Mouse (Mus musculus) kidney, embryonic 15.5 days (tissue): ENCODE results near the gene Zfp367. TPM values are rescaled to one million over a fixed set of nuclear protein-coding genes. Genes with fewer than 3 reads are reported as not detected.

Source experiments
- ATAC-seq: fragments of 200-750 bp; cut with Nextera tagmentation; replicated peaks from 2 replicates; pipeline ENCODE4 v1.8.0; 2017; ENCODE audit warnings: moderate TSS enrichment; ENCODE audit not compliant: low FRiP score
- H3K27ac ChIP-seq: fragments of 300-500 bp; sonication (generic); 2 replicates; pipeline ENCODE4 v1.5.1; 2015; ENCODE audit warnings: mild to moderate bottlenecking, inconsistent platforms
- H3K27me3 ChIP-seq: fragments of 300-500 bp; sonication (generic); 2 replicates; pipeline ENCODE4 v1.6.1; 2015; ENCODE audit warnings: inconsistent platforms
- H3K36me3 ChIP-seq: fragments of 300-500 bp; sonication (generic); 2 replicates; pipeline ENCODE4 v1.6.1; 2015; ENCODE audit warnings: inconsistent platforms
- H3K4me1 ChIP-seq: fragments of 300-500 bp; sonication (generic); 2 replicates; pipeline ENCODE4 v1.6.1; 2015; ENCODE audit warnings: inconsistent platforms
- H3K4me2 ChIP-seq: fragments of 300-500 bp; sonication (generic); 2 replicates; pipeline ENCODE4 v1.6.1; 2015; ENCODE audit warnings: moderate library complexity, mild to moderate bottlenecking, inconsistent platforms
- H3K4me3 ChIP-seq: fragments of 300-500 bp; sonication (generic); replicated peaks from 2 replicates; pipeline ENCODE4 v1.5.1; 2015; ENCODE audit warnings: mild to moderate bottlenecking, inconsistent platforms
- H3K9ac ChIP-seq: fragments of 300-500 bp; sonication (generic); 2 replicates; pipeline ENCODE4 v1.6.1; 2015; ENCODE audit warnings: mild to moderate bottlenecking, inconsistent platforms
- H3K9me3 ChIP-seq: fragments of 300-500 bp; sonication (generic); replicated peaks from 2 replicates; pipeline ENCODE4 v1.6.1; 2016; ENCODE audit warnings: inconsistent platforms
- WGBS: fragments of 180-500 bp; shearing (Covaris S2); methylation state at CpG from one replicate; pipeline ENCODE4 v1.1.7; 2015; ENCODE audit warnings: mixed read lengths; 5-methylcytosine and 5-hydroxymethylcytosine counted together
- polyA plus RNA-seq: library from polyadenylated mRNA; unstranded; fragments of >200 nt; fragmentation: Nextera tagmentation; extraction: Ambion mirVana; gene quantifications from 2 replicates; pipeline ENCODE4 v1.2.1, GENCODE M21; 2015

The Zfp367 gene
- polyA plus RNA-seq, 1 experiment from 2014 or later: 17.6 TPM

- Histone ChIP-seq H3K9me3 (no peaks in the 10 kb centered on the region), H3K27ac (peak overlapping the region; percentile 15; the same call in 1 of the 2 replicates), H3K4me3 (no peak overlapping the region), H3K27me3 (no peaks in the 10 kb centered on the region), H3K4me2 (0 out of 2 replicates have a peak overlapping the region, but pooled peaks have one; percentile 1), H3K4me1 (peaks cover 10% of the 10 kb centered on the region), H3K36me3 (no peaks in the 10 kb centered on the region), H3K9ac (no peak overlapping the region)
- ATAC-seq: 0 out of 2 replicates have a peak, but pooled peaks have one; percentile 6
- WGBS: 14% methylated on average over 5 of the region's 5 CpGs
These were observed 44.6 kb downstream of the Zfp367 start for GRCm38 (mm10) chr13:64108381-64108850.

- no peak overlapping the region for H3K9ac ChIP-seq
- H3K36me3 ChIP-seq: no peaks in the 10 kb centered on the region
- H3K9me3 ChIP-seq: no peaks in the 10 kb centered on the region
- H3K4me1 ChIP-seq: peaks cover 10% of the 10 kb centered on the region
- no peak overlapping the region for H3K4me3 ChIP-seq
- ATAC-seq: no peak
- no peaks in the 10 kb centered on the region for H3K27me3 ChIP-seq
- WGBS: 33% methylated on average over 8 of the region's 8 CpGs
- H3K4me2 ChIP-seq: 0 out of 2 replicates have a peak overlapping the region, but pooled peaks have one; percentile 10
- H3K27ac ChIP-seq: no peak overlapping the region
These were observed 45.5 kb downstream of the Zfp367 start for GRCm38 (mm10) chr13:64107535-64107934.

- Histone ChIP-seq H3K27ac (no peak overlapping the region), H3K27me3 (no peaks in the 10 kb centered on the region), H3K4me2 (no peak overlapping the region), H3K9ac (no peak overlapping the region), H3K36me3 (no peaks in the 10 kb centered on the region), H3K9me3 (no peaks in the 10 kb centered on the region), H3K4me1 (peaks cover 10% of the 10 kb centered on the region), H3K4me3 (no peak overlapping the region)
- WGBS: 76% methylated on average over 3 of the region's 3 CpGs
- ATAC-seq: no peak
These were observed 45.9 kb downstream of the Zfp367 start for GRCm38 (mm10) chr13:64107105-64107504.

DNA sequence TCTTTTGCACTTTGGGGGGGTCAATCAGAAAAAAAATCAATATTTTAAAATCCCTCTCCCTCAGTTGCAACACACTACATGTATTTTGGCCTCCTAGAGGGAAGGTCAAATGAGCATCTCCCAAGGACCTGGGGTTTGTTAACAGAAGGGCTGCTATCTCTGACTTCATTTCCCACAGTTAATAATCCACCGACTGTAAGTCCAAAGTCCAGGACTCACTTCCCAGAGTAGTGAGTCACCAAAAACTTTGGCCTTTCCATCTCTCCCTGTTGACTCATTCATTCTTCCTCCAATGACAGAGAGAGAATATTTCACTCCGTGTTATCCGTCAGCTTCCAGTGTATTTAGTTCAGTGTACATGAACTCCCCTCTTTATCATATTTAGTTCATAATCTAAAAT lies 47.3 kb downstream of the Zfp367 start:
- ATAC-seq: no peak
- WGBS: 72% methylated on average over 3 of the region's 3 CpGs
- Histone ChIP-seq H3K27ac (no peak overlapping the region), H3K4me2 (no peak overlapping the region), H3K27me3 (no peaks in the 10 kb centered on the region), H3K36me3 (no peaks in the 10 kb centered on the region), H3K9me3 (no peaks in the 10 kb centered on the region), H3K4me1 (peaks cover 10% of the 10 kb centered on the region), H3K9ac (no peak overlapping the region), H3K4me3 (no peak overlapping the region)

DNA sequence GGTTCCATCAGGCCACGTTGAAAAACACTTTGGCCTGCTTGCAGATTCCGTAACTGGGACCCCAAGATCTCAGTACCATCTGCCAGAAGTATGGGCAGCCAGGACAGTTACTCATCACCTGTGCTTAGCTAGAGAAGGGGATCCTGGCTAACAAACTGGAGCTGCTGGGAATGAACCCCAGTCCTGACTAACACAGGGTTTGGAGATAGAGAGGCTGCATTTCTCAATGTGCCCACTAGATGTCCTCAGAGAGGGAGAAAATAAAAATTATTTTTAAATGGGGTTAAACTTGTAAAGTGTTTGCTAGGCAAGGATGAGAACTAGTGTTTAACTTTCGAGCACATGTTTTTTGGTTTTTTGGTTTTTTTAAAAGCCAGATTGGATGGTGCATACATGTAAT lies 52.8 kb downstream of the Zfp367 start:
- Histone ChIP-seq H3K9ac (no peak overlapping the region), H3K4me1 (no peaks in the 10 kb centered on the region), H3K4me2 (no peak overlapping the region), H3K27ac (no peak overlapping the region), H3K36me3 (no peaks in the 10 kb centered on the region), H3K9me3 (no peaks in the 10 kb centered on the region), H3K4me3 (no peak overlapping the region), H3K27me3 (no peaks in the 10 kb centered on the region)
- ATAC-seq: 0 out of 2 replicates have a peak, but pooled peaks have one; percentile 36
- 70% methylated on average over 3 of the region's 3 CpGs for WGBS

DNA sequence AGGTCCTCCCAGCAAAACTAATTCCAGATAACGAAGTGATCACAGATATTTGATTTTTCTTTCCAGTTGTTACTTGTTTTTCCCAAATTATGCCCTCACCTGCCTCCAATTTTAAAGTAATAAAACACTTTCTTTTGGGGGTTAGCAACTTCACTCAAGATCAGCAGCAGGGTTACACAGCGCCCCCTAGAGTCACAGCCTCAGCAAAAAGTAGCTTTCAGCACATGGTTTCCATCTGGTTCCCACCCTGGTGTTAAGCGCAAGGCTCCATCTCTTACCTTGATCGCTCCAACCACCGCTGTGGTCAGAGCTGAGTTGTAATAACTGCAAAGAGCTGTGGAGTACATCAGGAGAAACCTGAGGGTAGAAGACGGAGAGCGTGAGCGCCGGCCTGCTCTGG lies 54.0 kb downstream of the Zfp367 start:
- ATAC-seq: no peak
- H3K36me3 ChIP-seq: no peaks in the 10 kb centered on the region
- 80% methylated on average over 9 of the region's 9 CpGs for WGBS

GRCm38 (mm10) chr13:64093341-64093740 lies 59.7 kb downstream of the Zfp367 start:
- no peaks in the 10 kb centered on the region for H3K36me3 ChIP-seq
- H3K4me1 ChIP-seq: peaks cover 15% of the 10 kb centered on the region
- no peaks in the 10 kb centered on the region for H3K27me3 ChIP-seq
- 0% methylated on average over 1 of the region's 1 CpGs for WGBS
- H3K9me3 ChIP-seq: no peaks in the 10 kb centered on the region
- no peak overlapping the region for H3K4me3 ChIP-seq
- no peak overlapping the region for H3K27ac ChIP-seq
- no peak overlapping the region for H3K4me2 ChIP-seq
- ATAC-seq: peak; percentile 73; the same call in 1 of the 2 replicates
- H3K9ac ChIP-seq: no peak overlapping the region

More for the DNA sequence above, 54.0 kb downstream of the Zfp367 start:
- Histone ChIP-seq H3K9ac (no peak overlapping the region), H3K9me3 (no peaks in the 10 kb centered on the region), H3K4me1 (no peaks in the 10 kb centered on the region), H3K27me3 (no peaks in the 10 kb centered on the region), H3K4me2 (no peak overlapping the region), H3K27ac (no peak overlapping the region), H3K4me3 (no peak overlapping the region)

DNA sequence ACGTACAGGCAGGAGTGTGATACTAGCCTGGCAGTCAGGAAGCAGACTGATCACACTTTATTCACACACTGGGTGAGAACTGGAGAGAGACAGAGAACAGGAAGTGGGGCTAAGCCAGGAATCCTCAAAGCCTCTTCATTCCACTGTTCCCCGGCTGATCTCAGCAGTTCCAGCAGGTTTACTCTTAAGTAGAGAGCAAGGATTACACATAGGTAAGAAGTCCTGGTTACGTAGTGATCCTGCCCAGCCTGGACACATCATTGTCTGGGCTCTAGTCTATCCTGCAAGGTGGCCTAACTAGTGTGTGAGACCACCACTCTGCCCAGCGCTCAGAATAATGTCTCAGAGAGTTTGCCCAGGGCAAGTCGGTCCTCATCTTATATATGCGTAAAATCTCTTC lies 60.2 kb downstream of the Zfp367 start:
- Histone ChIP-seq H3K4me2 (no peak overlapping the region), H3K4me1 (peaks cover 15% of the 10 kb centered on the region), H3K36me3 (no peaks in the 10 kb centered on the region), H3K27me3 (no peaks in the 10 kb centered on the region), H3K4me3 (no peak overlapping the region), H3K9ac (no peak overlapping the region), H3K27ac (no peak overlapping the region), H3K9me3 (no peaks in the 10 kb centered on the region)
- peak; percentile 29; the same call in 1 of the 2 replicates for ATAC-seq
- 68% methylated on average over 6 of the region's 6 CpGs for WGBS

- Histone ChIP-seq H3K27ac (no peak overlapping the region), H3K9me3 (no peaks in the 10 kb centered on the region), H3K27me3 (no peaks in the 10 kb centered on the region), H3K9ac (no peak overlapping the region), H3K36me3 (no peaks in the 10 kb centered on the region), H3K4me1 (peaks cover 15% of the 10 kb centered on the region), H3K4me2 (no peak overlapping the region), H3K4me3 (no peak overlapping the region)
- WGBS: 33% methylated on average over 3 of the region's 3 CpGs
- ATAC-seq: peak; percentile 58; the same call in 1 of the 2 replicates
These were observed 60.9 kb downstream of the Zfp367 start for GRCm38 (mm10) chr13:64092141-64092540.

DNA sequence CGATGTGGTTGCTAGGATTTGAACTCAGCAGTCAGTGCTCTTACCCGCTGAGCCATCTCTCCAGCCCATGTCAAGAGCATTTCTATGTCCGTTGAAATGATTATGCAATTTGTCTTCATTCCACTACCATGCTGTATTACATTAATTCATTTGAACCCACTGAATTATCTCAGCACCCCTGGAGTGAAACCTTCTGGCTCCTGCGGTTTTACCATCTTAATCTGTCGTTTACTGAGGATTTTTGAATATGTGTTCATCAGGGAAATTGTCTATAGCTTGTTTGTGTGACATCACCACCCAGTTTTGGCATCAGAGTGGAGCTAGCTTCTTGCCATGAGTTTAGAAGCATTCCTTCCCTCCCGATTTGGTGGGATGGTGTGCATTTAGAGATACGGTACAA lies 62.0 kb downstream of the Zfp367 start:
- WGBS: 79% methylated on average over 7 of the region's 7 CpGs
- H3K4me3 ChIP-seq: no peak overlapping the region
- no peaks in the 10 kb centered on the region for H3K36me3 ChIP-seq
- ATAC-seq: no peak
- no peaks in the 10 kb centered on the region for H3K27me3 ChIP-seq
- no peak overlapping the region for H3K27ac ChIP-seq
- no peaks in the 10 kb centered on the region for H3K9me3 ChIP-seq
- H3K9ac ChIP-seq: no peak overlapping the region
- no peak overlapping the region for H3K4me2 ChIP-seq
- H3K4me1 ChIP-seq: peaks cover 15% of the 10 kb centered on the region

GRCm38 (mm10) chr13:64090278-64090677 lies 62.7 kb downstream of the Zfp367 start:
- Histone ChIP-seq H3K4me1 (peaks cover 15% of the 10 kb centered on the region), H3K9me3 (no peaks in the 10 kb centered on the region), H3K27ac (no peak overlapping the region), H3K36me3 (no peaks in the 10 kb centered on the region), H3K9ac (no peak overlapping the region), H3K4me3 (no peak overlapping the region), H3K27me3 (no peaks in the 10 kb centered on the region), H3K4me2 (no peak overlapping the region)
- 80% methylated on average over 5 of the region's 5 CpGs for WGBS
- no peak for ATAC-seq

DNA sequence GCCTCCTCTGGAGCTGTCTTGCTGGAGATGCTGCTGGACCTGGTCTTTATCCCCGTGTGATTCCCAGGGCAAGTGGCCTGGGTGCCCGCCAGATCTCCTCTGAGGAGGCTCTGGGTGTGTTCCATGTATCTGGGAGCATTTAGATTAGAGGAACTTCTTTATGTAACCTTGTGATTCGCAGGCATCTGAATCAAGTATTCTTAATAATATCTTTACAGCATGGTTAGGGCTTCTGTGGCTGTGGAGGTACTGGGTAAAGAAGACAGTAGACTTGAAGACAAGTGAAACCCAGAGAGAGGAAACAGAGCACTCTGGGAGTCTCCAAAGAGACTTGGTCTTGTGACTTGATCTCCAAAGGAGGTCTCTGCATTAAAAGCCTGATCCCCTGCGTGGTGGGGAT lies 63.9 kb downstream of the Zfp367 start, which contains the start of gene Hsd17b3:
TSS of gene Hsd17b3 (minus strand) at position 101 of the 400 bp plus-strand sequence.
- no peak for ATAC-seq

GRCm38 (mm10) chr13:64088057-64088456 lies 64.9 kb downstream of the Zfp367 start:
- Histone ChIP-seq H3K9ac (no peak overlapping the region), H3K4me1 (peaks cover 9% of the 10 kb centered on the region; the same call in 1 of the 2 replicates), H3K36me3 (no peaks in the 10 kb centered on the region), H3K27ac (no peak overlapping the region), H3K4me2 (no peak overlapping the region), H3K27me3 (no peaks in the 10 kb centered on the region), H3K9me3 (no peaks in the 10 kb centered on the region), H3K4me3 (no peak overlapping the region)
- ATAC-seq: no peak
- WGBS: 85% methylated on average over 7 of the region's 7 CpGs

More for the DNA sequence above, 63.9 kb downstream of the Zfp367 start, which contains the start of gene Hsd17b3:
- Histone ChIP-seq H3K9ac (no peak within 1 kb of the TSS), H3K4me1 (peaks cover 15% of the 10 kb centered on the region), H3K36me3 (no peaks in the 10 kb centered on the region), H3K4me3 (no peak within 1 kb of the TSS), H3K9me3 (no peaks in the 10 kb centered on the region), H3K27ac (no peak within 1 kb of the TSS), H3K4me2 (no peak within 1 kb of the TSS), H3K27me3 (no peaks in the 10 kb centered on the region)
- WGBS: 83% methylated on average over 4 of the region's 4 CpGs
